Mouse (Mus musculus) kidney, adult 2 months (tissue): ENCODE results near the gene Gm15085. TPM values are rescaled to one million over a fixed set of nuclear protein-coding genes. Genes with fewer than 3 reads are reported as not detected.
"Not testable (repeated sequence)": the region's sequence is repeated elsewhere in the genome, so short reads cannot be mapped to it uniquely, and the experiment has no call there.

Source experiments
- DNase-seq: peaks from one replicate; pipeline ENCODE4 v3.0.0; 2021
- H3K27ac ChIP-seq: fragments of 200-500 bp; 2 replicates; pipeline ENCODE4 v1.5.1; 2012; ENCODE audit warnings: low read depth, low read length, control low read depth, inconsistent platforms; ENCODE audit not compliant: insufficient read depth
- H3K27me3 ChIP-seq: fragments of 200-500 bp; replicated peaks from 2 replicates; pipeline ENCODE4 v1.6.1; 2012; ENCODE audit warnings: mild to moderate bottlenecking, moderate library complexity, low read length, inconsistent platforms; ENCODE audit not compliant: control insufficient read depth, insufficient read depth
- H3K36me3 ChIP-seq: fragments of 200-500 bp; 2 replicates; pipeline ENCODE4 v1.6.1; 2012; ENCODE audit warnings: mild to moderate bottlenecking, moderate library complexity, low read length, inconsistent platforms; ENCODE audit not compliant: control insufficient read depth, insufficient read depth
- H3K4me1 ChIP-seq: fragments of 200-500 bp; 2 replicates; pipeline ENCODE4 v1.6.1; 2011; ENCODE audit warnings: low read length; ENCODE audit not compliant: control insufficient read depth, insufficient read depth
- H3K4me3 ChIP-seq: fragments of 200-500 bp; 2 replicates; pipeline ENCODE4 v1.5.1; 2011; ENCODE audit warnings: mild to moderate bottlenecking, low read depth, low read length, control low read depth; ENCODE audit not compliant: insufficient read depth
- WGBS: fragments of 180-500 bp; shearing (Covaris S2); methylation state at CpG from one replicate; pipeline ENCODE4 v1.1.7; 2018; 5-methylcytosine and 5-hydroxymethylcytosine counted together
- polyA plus RNA-seq: library from polyadenylated mRNA; depleted of rRNA; stranded (reverse); fragments of >200 nt; gene quantifications from 2 replicates; pipeline ENCODE4 v1.2.3, GENCODE M21; 2012; rRNA removed

Gm15085 gene
- not detected in 2 replicates for polyA plus RNA-seq

DNA sequence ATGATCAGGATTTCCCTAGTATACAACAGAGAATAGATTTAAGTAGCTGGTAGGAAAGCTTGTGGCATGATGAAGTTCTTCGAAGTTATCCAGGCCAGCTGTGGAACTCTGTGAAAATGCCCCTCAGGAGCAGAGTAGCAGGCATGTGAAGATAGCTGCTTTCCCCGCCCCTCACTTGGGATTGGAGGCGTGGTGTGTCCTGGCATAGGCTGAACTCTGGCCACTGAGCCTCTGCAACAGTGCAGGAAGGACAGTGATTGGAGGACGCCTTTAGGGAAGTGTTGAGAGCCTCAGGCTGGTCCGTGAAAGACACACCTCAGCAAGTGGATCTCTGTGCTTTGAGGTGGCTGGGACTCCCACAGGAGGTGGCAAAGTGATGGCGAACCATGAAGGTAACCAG lies at the start of gene Gm15085:
Gene Gm15085 (plus strand): TSS at position 301 of the 400 bp plus-strand sequence.
- WGBS: no CpG with 5 or more reads among the region's 6 CpGs
- not testable (repeated sequence) for H3K27me3 ChIP-seq, H3K36me3 ChIP-seq, H3K4me3 ChIP-seq, DNase-seq, H3K27ac ChIP-seq, H3K4me1 ChIP-seq

Other genes starting within 250 kb of the Gm15085 start
- not detected in 2 replicates for gene Gm15093, start 175.2 kb upstream of the Gm15085 start, polyA plus RNA-seq
- gene Gm10439, start 147.0 kb downstream of the Gm15085 start, polyA plus RNA-seq: not detected in 2 replicates